Mouse (Mus musculus) adrenal gland, adult 8-10 months (tissue): ENCODE results near the gene Taf7l. TPM values are rescaled to one million over a fixed set of nuclear protein-coding genes. Genes with fewer than 3 reads are reported as not detected.
A peak's percentile ranks its signal among the peaks of the same experiment; 100 is the strongest.

Experiments
- DNase-seq: peaks from one replicate; pipeline ENCODE4 v3.0.0; 2022
- total RNA-seq, 4 experiments: library from RNA; stranded (reverse); gene quantifications; 2 replicates each; pipeline ENCODE4 v1.2.4; 2022

Gene Taf7l
- total RNA-seq, result not detected

GRCm38 (mm10) chrX:134476290-134476689, at the start of gene Taf7l:
Gene Taf7l, minus strand, starts transcription at chrX:134476490.
- no peak for DNase-seq

GRCm38 (mm10) chrX:134525260-134525659, 49.0 kb upstream of the Taf7l start:
- no peak for DNase-seq

- no peak for DNase-seq
Observed at GRCm38 (mm10) chrX:134523772-134524171, 47.5 kb upstream of the Taf7l start.

GRCm38 (mm10) chrX:134509473-134509872, 33.2 kb upstream of the Taf7l start:
- DNase-seq, result no peak

- DNase-seq, result no peak
Observed at GRCm38 (mm10) chrX:134507977-134508376, 31.7 kb upstream of the Taf7l start.

GRCm38 (mm10) chrX:134500651-134501050, 24.4 kb upstream of the Taf7l start:
- DNase-seq, result peak; percentile 52

GRCm38 (mm10) chrX:134481720-134482119, 5.4 kb upstream of the Taf7l start:
- no peak for DNase-seq

GRCm38 (mm10) chrX:134474988-134475710, 1.1 kb downstream of the Taf7l start:
- DNase-seq, result no peak

- DNase-seq, result no peak
Observed at GRCm38 (mm10) chrX:134427307-134427706, 49.0 kb downstream of the Taf7l start.

GRCm38 (mm10) chrX:134426819-134427218, 49.5 kb downstream of the Taf7l start:
- no peak for DNase-seq

GRCm38 (mm10) chrX:134425798-134426197, 50.5 kb downstream of the Taf7l start:
- no peak for DNase-seq

- no peak for DNase-seq
Observed at GRCm38 (mm10) chrX:134424263-134424662, 52.0 kb downstream of the Taf7l start.

GRCm38 (mm10) chrX:134420097-134420496, 56.2 kb downstream of the Taf7l start:
- DNase-seq, result no peak

- DNase-seq, result no peak
Observed at GRCm38 (mm10) chrX:134412096-134412495, 64.2 kb downstream of the Taf7l start.

Other genes with a start within 250 kb of the Taf7l start
- 10 to 100 TPM; 40.1 to 63.5 (median 55.3) TPM for gene Trmt2b, start 199.5 kb downstream of the Taf7l start, total RNA-seq
- 100 to 1,000 TPM; 397 to 535 (median 497) TPM for gene Tmem35a, start 181.3 kb downstream of the Taf7l start, total RNA-seq
- gene Cenpi, start 168.4 kb downstream of the Taf7l start, total RNA-seq, result 1 to 10 TPM; 1.3 to 4.3 (median 3.9) TPM
- gene Drp2, start 71.9 kb downstream of the Taf7l start, total RNA-seq, result under 1 TPM; 0.29 to 0.52 (median 0.50) TPM
- gene Timm8a1, start 65.4 kb upstream of the Taf7l start, total RNA-seq, result 10 to 100 TPM; 21.2 to 35.3 (median 30.4) TPM
- 1 to 10 TPM; 1.5 to 3.4 (median 1.8) TPM for gene Btk, start 107.1 kb upstream of the Taf7l start, total RNA-seq
- 100 to 1,000 TPM; 153 to 265 (median 202) TPM for gene Rpl36a, start 109.2 kb upstream of the Taf7l start, total RNA-seq
- gene Gla, start 124.6 kb upstream of the Taf7l start, total RNA-seq, result 10 to 100 TPM; 13.5 to 20.7 (median 14.0) TPM
- gene Hnrnph2, start 124.7 kb upstream of the Taf7l start, total RNA-seq, result 100 to 1,000 TPM in 3 of 4 experiments, 10 to 100 TPM in 1; 97.9 to 112 (median 105) TPM
- 10 to 100 TPM in 2 of 4 experiments, 1 to 10 TPM in 2; 9.2 to 13.7 (median 10.2) TPM for gene Armcx4, start 210.0 kb upstream of the Taf7l start, total RNA-seq
- 10 to 100 TPM; 17.2 to 33.8 (median 26.0) TPM for gene Armcx1, start 241.5 kb upstream of the Taf7l start, total RNA-seq